Mouse (Mus musculus) liver, embryonic 14.5 days (tissue): ENCODE results near the gene Chrm4.

ENCODE experiments used
- CTCF ChIP-seq: IDR thresholded peaks from 2 replicates; pipeline ENCODE4 v1.5.1; 2016; ENCODE audit warnings: antibody characterized with exemption, low read depth, control low read depth
- EP300 ChIP-seq: IDR thresholded peaks from 2 replicates; pipeline ENCODE4 v1.6.1; 2016; ENCODE audit warnings: antibody characterized with exemption, low read depth

DNA sequence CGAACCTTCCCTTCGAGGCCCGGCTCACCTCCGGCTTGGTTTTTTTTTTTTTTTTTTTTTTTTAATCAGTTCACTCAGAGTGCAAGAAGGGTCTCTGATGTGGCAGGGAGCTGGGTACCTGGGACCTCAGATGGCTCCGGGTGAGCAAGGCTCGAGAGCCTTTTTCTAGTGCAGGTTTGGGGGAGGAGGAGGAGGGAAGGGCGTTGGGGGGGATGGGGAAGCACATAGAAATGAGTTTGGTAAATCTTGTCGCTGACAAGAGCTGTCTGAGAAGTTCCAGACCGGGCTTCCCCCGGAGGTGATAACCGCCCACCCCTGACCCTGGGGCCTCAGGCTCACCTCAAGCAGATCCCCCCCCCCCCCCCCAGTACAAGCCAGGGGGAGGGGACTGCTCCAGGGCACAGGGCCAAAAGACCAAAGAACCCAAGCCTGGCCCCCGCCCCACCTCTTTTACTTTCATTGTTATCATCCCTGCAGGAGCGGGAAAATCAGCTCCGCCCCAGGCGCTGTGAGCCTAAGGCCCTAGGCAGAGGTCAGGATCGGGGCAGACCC, 5.2 kb downstream of the Chrm4 start, which contains the start of gene Mdk:
- no peak for TF ChIP-seq CTCF
- no peak for TF ChIP-seq EP300
